Mouse (Mus musculus) cerebellum, adult 2 months (tissue): ENCODE data around the gene Pdlim7.

ENCODE experiments used
- CTCF ChIP-seq: fragments of 200-500 bp; IDR thresholded peaks from 2 replicates; pipeline ENCODE4 v1.5.1; 2011; ENCODE audit warnings: low read depth, mild to moderate bottlenecking, control low read depth, low read length, moderate library complexity, borderline replicate concordance; ENCODE audit not compliant: insufficient read depth
- POLR2A ChIP-seq: fragments of 200-500 bp; IDR thresholded peaks from 2 replicates; pipeline ENCODE4 v1.6.1; 2011; ENCODE audit warnings: low read length, control low read depth, borderline replicate concordance; ENCODE audit not compliant: insufficient read depth

DNA sequence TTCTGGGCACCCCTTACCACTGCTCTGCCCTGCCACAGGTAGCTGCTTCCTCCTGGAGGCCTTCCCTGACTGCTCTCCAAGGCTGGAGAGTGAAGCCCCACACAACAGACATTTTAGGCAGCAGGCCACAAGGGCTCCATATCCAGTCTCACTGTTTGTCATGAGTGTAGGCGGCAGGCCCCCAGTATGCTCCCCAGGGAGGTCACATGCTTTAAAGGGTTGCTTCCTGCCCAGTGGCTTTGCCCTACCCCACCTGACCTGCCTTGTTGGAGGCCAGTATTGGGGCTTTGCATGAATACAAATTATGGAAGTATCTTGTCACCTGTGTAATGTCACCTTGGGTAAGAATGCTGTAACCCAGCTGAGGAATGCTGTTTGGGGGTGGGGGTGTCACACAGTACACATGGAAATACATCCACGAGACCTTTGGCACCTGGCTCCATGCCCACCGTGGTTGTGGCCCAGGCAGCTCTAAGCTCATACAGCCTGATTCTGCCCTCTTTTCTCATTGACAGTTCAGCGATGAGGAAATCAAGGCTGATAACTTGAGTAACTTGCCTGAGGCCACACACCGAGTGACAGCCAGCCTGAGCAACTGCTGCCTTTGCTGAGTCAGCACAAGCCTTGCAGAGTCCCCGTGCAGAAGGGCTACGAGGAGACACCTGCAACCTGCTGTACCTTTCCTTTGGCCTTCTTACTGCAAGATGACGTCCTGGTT lies 15.9 kb upstream of the Pdlim7 start, which contains the start of gene Dok3:
- TF ChIP-seq CTCF (no peak), POLR2A (no peak)
